Mouse (Mus musculus) forebrain, embryonic 16.5 days (tissue): ENCODE data around the gene Zfp873. TPM values are rescaled to one million over a fixed set of nuclear protein-coding genes. Genes with fewer than 3 reads are reported as not detected.
"Not testable (repeated sequence)": the region's sequence is repeated elsewhere in the genome, so short reads cannot be mapped to it uniquely, and the experiment has no call there.

Experiments used
- ATAC-seq: fragments of 200-750 bp; cut with Nextera tagmentation; 2 replicates; pipeline ENCODE4 v1.8.0; 2017; ENCODE audit warnings: mild to moderate bottlenecking, moderate library complexity
- H3K27ac ChIP-seq: fragments of 300-500 bp; sonication (generic); 2 replicates; pipeline ENCODE4 v1.5.1; 2014; ENCODE audit warnings: low read length, control low read depth
- H3K27me3 ChIP-seq: fragments of 300-500 bp; sonication (generic); replicated peaks from 2 replicates; pipeline ENCODE4 v1.6.1; 2014; ENCODE audit warnings: low read length; ENCODE audit not compliant: control insufficient read depth, insufficient read depth
- H3K36me3 ChIP-seq: fragments of 300-500 bp; sonication (generic); 2 replicates; pipeline ENCODE4 v1.6.1; 2014; ENCODE audit not compliant: control insufficient read depth, insufficient read depth
- H3K4me1 ChIP-seq: fragments of 300-500 bp; sonication (generic); replicated peaks from 2 replicates; pipeline ENCODE4 v1.6.1; 2014; ENCODE audit warnings: low read length; ENCODE audit not compliant: control insufficient read depth, insufficient read depth
- H3K4me2 ChIP-seq: fragments of 300-500 bp; sonication (generic); 2 replicates; pipeline ENCODE4 v1.6.1; 2014; ENCODE audit warnings: mild to moderate bottlenecking, low read length, control low read depth
- H3K4me3 ChIP-seq: fragments of 300-500 bp; sonication (generic); replicated peaks from 2 replicates; pipeline ENCODE4 v1.5.1; 2014; ENCODE audit warnings: mild to moderate bottlenecking, low read length, control low read depth
- H3K9ac ChIP-seq: fragments of 300-500 bp; sonication (generic); replicated peaks from 2 replicates; pipeline ENCODE4 v1.6.1; 2014; ENCODE audit warnings: low read depth, low read length, control low read depth
- H3K9me3 ChIP-seq: fragments of 300-500 bp; sonication (generic); 2 replicates; pipeline ENCODE4 v1.6.1; 2016; ENCODE audit warnings: low read length; ENCODE audit not compliant: control insufficient read depth
- WGBS: fragments of 180-500 bp; shearing (Covaris S2); extraction: QIAGEN DNeasy Blood & Tissue Kit; methylation state at CpG from one replicate; pipeline ENCODE4 v1.1.7; 2014; 5-methylcytosine and 5-hydroxymethylcytosine counted together
- polyA plus RNA-seq: library from polyadenylated mRNA; unstranded; fragments of >200 nt; fragmentation: Nextera tagmentation; extraction: Ambion mirVana; gene quantifications from 2 replicates; pipeline ENCODE4 v1.2.1, GENCODE M21; 2015

Gene Zfp873
- polyA plus RNA-seq = 17.6 and 20.6 TPM in 2 replicates

DNA sequence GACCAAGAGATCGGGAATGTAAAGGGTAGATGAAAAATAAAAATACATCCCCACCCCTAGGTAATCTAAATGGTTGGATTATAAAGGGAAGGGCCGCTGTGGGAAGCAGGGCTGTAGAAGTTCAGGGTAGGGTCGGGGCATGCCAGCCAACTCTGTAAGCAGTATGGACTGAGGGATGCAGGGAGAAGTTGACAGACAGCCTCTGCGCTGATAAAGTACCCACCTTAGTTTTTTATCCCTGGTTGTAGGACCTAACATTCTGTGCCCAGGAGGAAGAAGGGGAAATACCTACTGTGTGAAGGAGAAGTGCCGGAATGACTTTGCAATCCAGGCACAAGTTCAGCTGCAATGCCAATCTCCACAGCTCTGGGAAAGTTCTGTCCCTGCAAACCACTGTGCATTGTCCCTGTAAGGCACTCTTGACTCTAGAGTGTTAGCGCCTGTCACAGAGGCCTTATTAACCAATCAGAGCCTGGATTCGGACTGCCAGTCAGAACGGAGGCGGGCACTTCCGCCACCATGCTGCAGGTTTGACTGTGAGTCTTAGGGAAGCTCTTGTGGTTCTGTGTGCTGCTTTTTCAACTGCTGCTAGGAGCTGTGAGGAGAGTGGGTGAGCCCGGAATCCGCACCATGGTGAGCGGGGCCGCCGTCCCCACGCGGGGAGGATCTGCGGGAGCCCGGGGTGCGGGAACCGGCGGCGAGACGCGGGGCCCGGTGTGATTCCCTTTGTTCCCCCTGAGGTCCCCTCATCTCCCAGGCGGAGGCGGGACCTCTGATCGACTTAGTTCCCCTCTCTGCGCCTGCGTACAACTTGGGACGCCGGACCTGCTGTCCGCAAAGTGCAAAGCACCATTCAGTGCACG is at the start of gene Zfp873:
Gene Zfp873 (plus strand): TSS at position 527 of the 863 bp plus-strand sequence.
- 10% methylated on average over 35 of the region's 35 CpGs for WGBS
- Histone ChIP-seq H3K9ac (peak within 1 kb of the TSS; percentile 83), H3K27me3 (no peaks in the 10 kb centered on the region), H3K36me3 (no peaks in the 10 kb centered on the region), H3K9me3 (peaks cover 33% of the 10 kb centered on the region), H3K4me3 (peak within 1 kb of the TSS; percentile 72), H3K4me2 (peak within 1 kb of the TSS; percentile 48), H3K27ac (peak within 1 kb of the TSS; percentile 98), H3K4me1 (peaks cover 4% of the 10 kb centered on the region)
- peak; percentile 99 for ATAC-seq

DNA sequence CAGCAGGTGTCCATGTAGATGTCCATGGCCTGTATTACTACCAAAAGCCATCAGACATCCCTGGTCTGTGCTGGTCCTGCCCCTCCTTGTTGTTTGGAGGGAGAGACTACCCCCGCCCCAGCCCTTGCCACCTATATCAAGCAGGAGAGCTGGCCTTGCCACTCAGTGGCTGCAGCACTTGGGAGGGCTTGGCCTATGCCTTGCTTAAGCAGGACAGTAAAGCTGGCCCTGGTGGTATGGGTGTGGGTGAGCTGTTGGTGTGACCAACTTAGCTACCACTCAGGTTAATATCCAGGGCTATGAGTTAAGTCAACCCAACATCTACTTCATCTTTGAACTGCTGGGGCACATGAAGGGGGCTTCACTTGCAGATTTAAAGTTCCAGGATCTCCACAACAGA is 44.7 kb upstream of the Zfp873 start:
- ATAC-seq, H3K4me1 ChIP-seq, H3K9me3 ChIP-seq, H3K36me3 ChIP-seq, H3K9ac ChIP-seq, H3K27me3 ChIP-seq, H3K4me3 ChIP-seq, H3K27ac ChIP-seq, H3K4me2 ChIP-seq: not testable (repeated sequence)
- 93% methylated on average over 1 of the region's 1 CpGs for WGBS

DNA sequence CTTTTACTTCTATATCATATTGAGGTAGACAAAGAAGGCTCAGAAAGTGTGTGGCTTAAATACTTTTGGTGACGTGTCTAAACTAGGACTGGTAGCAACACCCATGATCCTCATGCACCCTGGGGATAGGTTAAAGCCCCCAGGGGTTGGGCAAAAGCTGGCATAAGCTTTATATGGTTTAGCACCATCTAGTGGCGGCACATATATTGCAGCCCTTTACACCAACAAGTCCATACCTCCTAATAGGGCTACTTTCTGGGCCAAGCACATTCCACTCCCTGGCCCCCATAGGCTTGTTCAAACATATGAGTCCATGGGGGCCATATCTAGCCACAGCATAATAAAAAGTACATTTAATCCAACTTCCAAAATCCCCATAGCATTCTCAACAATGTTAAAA is 43.1 kb upstream of the Zfp873 start:
- H3K4me1 ChIP-seq, H3K4me3 ChIP-seq, H3K9ac ChIP-seq, H3K36me3 ChIP-seq, ATAC-seq, H3K27ac ChIP-seq, H3K4me2 ChIP-seq, H3K27me3 ChIP-seq: not testable (repeated sequence)
- H3K9me3 ChIP-seq = peaks cover 13% of the 10 kb centered on the region; the same call in 1 of the 2 replicates
- 48% methylated on average over 1 of the region's 2 CpGs for WGBS

DNA sequence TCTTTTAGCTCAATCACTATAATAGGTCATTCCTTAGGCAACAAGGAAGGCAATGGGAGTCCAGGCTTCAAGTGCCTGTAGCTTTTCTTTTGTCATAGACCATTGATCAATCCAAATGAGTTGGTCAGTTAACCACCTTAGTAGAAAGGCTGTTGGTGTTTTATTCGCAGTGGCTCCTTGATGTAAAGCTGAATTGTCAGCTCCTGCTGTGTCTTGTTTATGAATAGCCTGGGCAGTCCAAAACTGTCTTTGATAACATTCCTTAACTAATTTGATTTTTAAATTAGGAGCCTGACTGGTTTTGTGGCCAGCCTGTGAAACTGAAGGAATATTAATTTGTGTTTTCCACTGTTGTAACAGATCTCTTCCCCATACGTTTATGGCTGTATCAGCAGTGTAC is 5.7 kb upstream of the Zfp873 start:
- no peak overlapping the region for H3K4me2 ChIP-seq
- no peak overlapping the region for H3K27ac ChIP-seq
- 74% methylated on average over 2 of the region's 2 CpGs for WGBS
- no peaks in the 10 kb centered on the region for H3K36me3 ChIP-seq
- no peak for ATAC-seq
- no peak overlapping the region for H3K4me3 ChIP-seq
- H3K9ac ChIP-seq = no peak overlapping the region
- H3K9me3 ChIP-seq = peaks cover 7% of the 10 kb centered on the region
- no peaks in the 10 kb centered on the region for H3K4me1 ChIP-seq
- no peaks in the 10 kb centered on the region for H3K27me3 ChIP-seq

DNA sequence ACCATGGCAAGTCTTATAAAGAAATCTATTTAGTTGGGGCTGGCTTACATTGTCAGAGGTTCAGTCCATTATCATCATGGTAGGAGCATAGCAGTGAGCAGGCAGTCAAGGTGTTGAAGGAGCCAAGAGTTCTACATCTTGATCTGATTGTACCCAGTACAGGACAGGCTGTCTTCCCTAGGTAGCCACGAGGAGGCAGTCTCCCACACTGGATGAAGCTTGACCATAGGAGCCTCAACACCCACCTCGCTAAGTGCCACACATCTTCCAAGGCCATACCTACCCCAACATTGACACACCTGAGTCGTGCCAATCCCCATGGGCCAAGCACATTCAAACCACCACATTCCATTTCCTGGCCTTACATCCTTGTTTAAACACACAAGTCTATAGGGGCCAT is 1.3 kb upstream of the Zfp873 start:
- Histone ChIP-seq H3K4me3 (no peak overlapping the region), H3K9ac (no peak overlapping the region), H3K36me3 (no peaks in the 10 kb centered on the region), H3K9me3 (peaks cover 22% of the 10 kb centered on the region), H3K4me2 (no peak overlapping the region), H3K27ac (no peak overlapping the region), H3K27me3 (no peaks in the 10 kb centered on the region), H3K4me1 (peaks cover 4% of the 10 kb centered on the region)
- 85% methylated on average over 3 of the region's 3 CpGs for WGBS
- ATAC-seq = no peak

DNA sequence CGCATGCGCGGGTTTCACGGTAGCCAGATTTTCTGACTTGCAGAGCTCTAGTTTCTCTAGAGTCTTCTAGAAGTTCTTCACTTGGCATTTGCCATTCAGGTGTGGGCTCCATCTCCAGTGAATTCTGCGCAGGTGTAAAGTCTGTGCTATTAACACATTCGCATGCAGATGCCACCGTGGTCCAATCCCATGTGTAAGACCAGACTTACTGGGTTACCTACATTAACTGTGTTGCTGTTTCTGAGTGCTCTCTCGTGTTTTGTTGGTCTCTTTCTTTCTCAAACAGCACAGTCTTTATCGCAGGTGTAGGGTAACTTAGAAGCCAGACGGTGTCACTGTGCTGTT is 509 bp downstream of the Zfp873 start:
- H3K36me3 ChIP-seq, ATAC-seq, H3K27me3 ChIP-seq, H3K4me1 ChIP-seq: not testable (repeated sequence)
- 25% methylated on average over 10 of the region's 10 CpGs for WGBS
- Histone ChIP-seq H3K9me3 (peaks cover 37% of the 10 kb centered on the region), H3K4me3 (peak overlapping the region; percentile 72), H3K4me2 (peak overlapping the region; percentile 48), H3K9ac (peak overlapping the region; percentile 83), H3K27ac (peak overlapping the region; percentile 98)

DNA sequence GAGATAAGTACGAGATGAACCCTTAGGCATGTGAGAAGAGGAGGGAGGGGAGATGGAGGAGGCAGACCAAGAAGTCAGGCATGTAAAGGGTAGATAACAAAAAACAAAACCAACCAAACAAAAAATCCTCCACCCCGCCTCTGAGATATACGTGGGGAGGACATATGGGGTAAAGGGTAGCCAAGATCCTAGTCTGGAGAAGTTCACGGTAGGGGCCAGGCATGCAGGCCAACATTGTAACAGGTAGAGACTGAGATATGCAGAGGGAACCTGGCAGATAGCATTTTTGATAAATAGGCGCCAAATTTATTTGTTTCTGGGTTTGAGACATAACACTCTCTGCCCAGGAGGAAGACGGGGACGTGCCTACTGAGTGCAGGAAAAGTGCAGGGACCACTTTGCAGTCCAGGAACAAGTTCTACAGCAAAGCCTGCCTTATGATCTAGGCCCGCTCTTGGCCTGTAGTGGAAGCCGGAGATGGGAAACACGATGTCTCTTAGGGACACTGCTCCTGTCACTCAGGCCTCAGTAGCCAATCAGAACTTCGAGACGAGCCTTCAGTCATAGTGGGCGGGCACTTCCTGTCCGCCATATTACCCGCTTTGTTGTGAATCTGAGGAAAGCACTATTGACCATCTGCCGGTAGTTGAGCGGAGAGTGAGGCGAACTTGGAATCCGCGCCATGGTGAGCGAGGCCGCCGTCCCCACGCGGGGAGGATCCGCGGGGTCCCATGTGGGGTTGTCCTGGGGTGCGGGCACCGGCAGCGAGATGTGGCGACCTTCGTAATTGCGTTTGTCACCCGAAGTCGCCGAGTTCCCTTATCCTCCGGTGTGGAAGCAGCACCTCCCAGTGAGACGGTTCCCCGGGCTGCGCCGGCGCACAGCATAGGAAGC is 35.1 kb downstream of the Zfp873 start, which contains the start of gene BC024063:
Gene BC024063 (plus strand): TSS at position 626 of the 894 bp plus-strand sequence.
- Histone ChIP-seq H3K4me2 (peak within 1 kb of the TSS; percentile 35), H3K4me3 (peak within 1 kb of the TSS; percentile 48), H3K9ac (peak within 1 kb of the TSS; percentile 73), H3K27ac (peak within 1 kb of the TSS; percentile 92)
- not testable (repeated sequence) for H3K27me3 ChIP-seq, H3K4me1 ChIP-seq, H3K36me3 ChIP-seq, H3K9me3 ChIP-seq
- 18% methylated on average over 42 of the region's 42 CpGs for WGBS
- ATAC-seq = peak; percentile 99

DNA sequence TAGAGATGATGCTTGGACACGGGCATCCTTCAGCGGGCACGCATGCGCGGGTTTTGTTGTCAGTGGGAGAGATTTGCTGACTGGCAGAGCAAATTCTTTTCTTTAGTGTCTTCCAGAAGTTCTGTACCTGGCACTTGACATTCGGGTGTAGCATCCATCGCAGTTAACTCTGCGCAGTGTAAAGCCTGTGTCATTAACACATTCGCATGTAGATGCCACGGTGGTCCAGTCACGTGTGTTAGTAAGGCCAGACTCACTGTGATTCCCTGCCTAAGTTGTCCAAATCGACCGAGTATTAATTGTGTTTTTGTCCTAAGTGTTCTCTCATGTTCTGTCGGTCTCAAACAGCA is 35.7 kb downstream of the Zfp873 start:
- H3K4me1 ChIP-seq, H3K36me3 ChIP-seq, H3K9me3 ChIP-seq, H3K27me3 ChIP-seq: not testable (repeated sequence)
- peak overlapping the region; percentile 92; the same call in 1 of the 2 replicates for H3K27ac ChIP-seq
- WGBS = 27% methylated on average over 12 of the region's 14 CpGs
- peak overlapping the region; percentile 73 for H3K9ac ChIP-seq
- peak overlapping the region; percentile 35 for H3K4me2 ChIP-seq
- peak; percentile 31; the same call in 1 of the 2 replicates for ATAC-seq
- H3K4me3 ChIP-seq = peak overlapping the region; percentile 48
